Mouse (Mus musculus) heart, embryonic 16.5 days (tissue): ENCODE data around the gene Srp72. TPM values are rescaled to one million over a fixed set of nuclear protein-coding genes. Genes with fewer than 3 reads are reported as not detected.

Source experiments
- ATAC-seq: fragments of 200-750 bp; cut with Nextera tagmentation; replicated peaks from 2 replicates; pipeline ENCODE4 v1.8.0; 2017; ENCODE audit warnings: moderate number of reproducible peaks; ENCODE audit not compliant: insufficient read depth, low FRiP score; ENCODE audit errors: extremely low read depth
- H3K27ac ChIP-seq: fragments of 300-500 bp; sonication (generic); 2 replicates; pipeline ENCODE4 v1.5.1; 2014; ENCODE audit warnings: mild to moderate bottlenecking, low read length, control low read depth, moderate library complexity
- H3K27me3 ChIP-seq: fragments of 300-500 bp; sonication (generic); 2 replicates; pipeline ENCODE4 v1.6.1; 2014; ENCODE audit warnings: low read length, mixed read lengths; ENCODE audit not compliant: control insufficient read depth, insufficient read depth
- H3K36me3 ChIP-seq: fragments of 300-500 bp; sonication (generic); 2 replicates; pipeline ENCODE4 v1.6.1; 2014; ENCODE audit not compliant: control insufficient read depth, insufficient read depth
- H3K4me1 ChIP-seq: fragments of 300-500 bp; sonication (generic); 2 replicates; pipeline ENCODE4 v1.6.1; 2014; ENCODE audit warnings: low read length, mixed read lengths; ENCODE audit not compliant: control insufficient read depth, insufficient read depth
- H3K4me2 ChIP-seq: fragments of 300-500 bp; sonication (generic); 2 replicates; pipeline ENCODE4 v1.6.1; 2014; ENCODE audit warnings: low read depth, mild to moderate bottlenecking, control low read depth, low read length
- H3K4me3 ChIP-seq: fragments of 300-500 bp; sonication (generic); 2 replicates; pipeline ENCODE4 v1.5.1; 2014; ENCODE audit warnings: mild to moderate bottlenecking, control low read depth, low read length
- H3K9ac ChIP-seq: fragments of 300-500 bp; sonication (generic); 2 replicates; pipeline ENCODE4 v1.6.1; 2014; ENCODE audit warnings: low read length, control low read depth
- H3K9me3 ChIP-seq: fragments of 300-500 bp; sonication (generic); replicated peaks from 2 replicates; pipeline ENCODE4 v1.6.1; 2016; ENCODE audit warnings: low read length; ENCODE audit not compliant: control insufficient read depth
- WGBS: fragments of 180-500 bp; shearing (Covaris S2); extraction: QIAGEN DNeasy Blood & Tissue Kit; methylation state at CpG from one replicate; pipeline ENCODE4 v1.1.7; 2014; 5-methylcytosine and 5-hydroxymethylcytosine counted together
- polyA plus RNA-seq: library from polyadenylated mRNA; unstranded; fragments of >200 nt; fragmentation: Nextera tagmentation; extraction: Ambion mirVana; gene quantifications from 2 replicates; pipeline ENCODE4 v1.2.1, GENCODE M21; 2015

Srp72 gene
- polyA plus RNA-seq = 51.9 and 53.8 TPM in 2 replicates

DNA sequence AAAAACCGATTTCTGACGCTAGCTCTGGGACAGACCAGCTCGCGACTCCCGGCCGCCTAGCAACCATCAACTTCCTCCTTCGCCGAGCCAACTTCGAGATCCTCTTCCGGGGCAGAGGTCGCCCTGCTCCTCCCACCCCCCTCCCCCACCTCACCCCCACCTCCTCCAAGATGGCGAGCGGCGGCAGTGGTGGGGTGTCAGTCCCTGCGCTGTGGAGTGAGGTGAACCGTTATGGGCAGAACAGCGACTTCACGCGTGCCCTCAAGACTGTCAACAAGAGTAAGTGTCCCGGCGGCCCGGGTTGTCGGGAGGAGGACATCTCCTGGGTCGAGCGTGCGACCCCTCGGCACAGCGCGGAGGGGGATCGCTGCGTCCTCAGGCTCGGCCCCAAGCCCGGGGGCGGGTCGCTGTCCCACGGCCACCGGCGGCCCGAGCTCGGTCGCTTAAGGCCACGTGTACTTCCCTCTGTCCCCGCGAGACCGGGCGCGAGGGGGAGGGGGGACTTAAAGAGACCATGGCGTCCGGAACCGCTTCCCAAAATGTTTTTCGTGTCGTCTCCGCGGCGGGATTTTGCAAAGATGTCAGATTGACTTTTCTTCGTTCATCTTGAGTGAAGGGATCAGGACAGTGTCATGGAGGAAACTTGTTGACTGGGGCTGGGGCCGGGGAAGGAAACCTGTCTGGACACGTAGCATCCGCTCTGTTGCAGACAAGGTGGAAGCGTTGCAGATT lies at the start of gene Srp72:
Gene Srp72, plus strand, starts transcription at position 130 of the 732 bp plus-strand sequence.
- H3K36me3 ChIP-seq = peaks cover 14% of the 10 kb centered on the region
- H3K4me2 ChIP-seq = peak within 1 kb of the TSS; percentile 94
- ATAC-seq = peak; percentile 92
- peak within 1 kb of the TSS; percentile 100 for H3K4me3 ChIP-seq
- WGBS = under 1% methylated on average over 60 of the region's 60 CpGs
- peak within 1 kb of the TSS; percentile 96 for H3K27ac ChIP-seq
- H3K27me3 ChIP-seq = no peaks in the 10 kb centered on the region
- no peaks in the 10 kb centered on the region for H3K9me3 ChIP-seq
- H3K9ac ChIP-seq = peak within 1 kb of the TSS; percentile 97
- peaks cover 11% of the 10 kb centered on the region for H3K4me1 ChIP-seq

DNA sequence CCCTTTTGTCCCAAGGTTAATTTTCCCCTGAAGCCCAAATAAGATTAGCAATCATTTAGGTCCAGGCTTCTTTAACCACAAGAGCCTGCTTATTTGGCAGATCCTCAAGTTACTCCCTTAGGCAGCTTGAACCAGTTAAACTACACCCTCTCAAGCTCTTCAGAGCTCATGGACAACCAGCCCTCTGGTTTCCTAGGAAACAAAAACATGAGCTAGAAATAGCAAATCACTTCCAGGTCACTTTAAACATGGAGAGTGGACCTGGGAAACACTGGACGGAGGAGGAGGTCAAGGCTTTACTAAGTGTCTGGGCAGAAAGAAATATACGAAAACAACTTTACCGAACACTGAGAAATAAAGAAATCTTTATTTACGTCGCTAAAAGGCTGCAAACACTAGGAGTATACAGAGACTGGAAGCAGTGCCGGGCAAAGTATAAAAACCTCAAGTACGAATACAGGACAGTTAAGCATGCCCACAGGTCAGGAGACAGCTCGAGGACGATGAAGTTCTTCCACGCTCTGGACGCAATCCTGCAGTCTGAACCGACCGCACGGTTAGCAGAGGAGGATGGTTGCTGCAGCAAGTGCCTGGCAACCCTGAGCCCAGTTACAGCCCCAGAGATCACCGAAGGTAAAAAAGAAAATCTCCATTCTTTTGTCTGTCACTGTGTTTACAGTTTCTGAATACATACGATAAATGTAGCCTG lies 46.2 kb upstream of the Srp72 start:
- H3K27ac ChIP-seq = peak overlapping the region; percentile 92
- H3K9me3 ChIP-seq = no peaks in the 10 kb centered on the region
- H3K27me3 ChIP-seq = no peaks in the 10 kb centered on the region
- 42% methylated on average over 16 of the region's 16 CpGs for WGBS
- H3K36me3 ChIP-seq = peaks cover 16% of the 10 kb centered on the region
- peak; percentile 82 for ATAC-seq
- peak overlapping the region; percentile 42 for H3K4me3 ChIP-seq
- peak overlapping the region; percentile 66 for H3K4me2 ChIP-seq
- peaks cover 21% of the 10 kb centered on the region for H3K4me1 ChIP-seq
- H3K9ac ChIP-seq = peak overlapping the region; percentile 54

- peak; percentile 66; the same call in 1 of the 2 replicates for ATAC-seq
Measured at GRCm38 (mm10) chr5:76929180-76929877, 45.2 kb upstream of the Srp72 start.

DNA sequence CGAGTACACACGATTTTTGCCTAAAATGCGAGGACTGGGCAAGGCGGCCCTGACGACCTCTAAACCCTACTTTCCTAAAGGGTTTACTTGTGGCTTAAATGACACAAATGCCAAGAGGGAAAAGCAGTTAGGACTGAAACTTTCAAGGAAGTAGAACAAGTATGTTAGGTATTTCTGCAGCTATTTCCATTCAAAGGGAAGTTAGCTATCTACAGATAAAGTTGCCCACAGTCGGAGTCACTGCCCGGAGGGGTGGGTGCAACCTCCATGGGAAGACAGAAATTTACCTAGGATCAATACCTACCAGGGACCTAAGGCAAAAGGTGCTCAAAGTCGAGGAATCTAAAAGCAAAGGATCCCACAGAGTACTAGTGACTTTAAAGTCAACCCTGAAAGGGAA lies 34.8 kb upstream of the Srp72 start:
- no peaks in the 10 kb centered on the region for H3K9me3 ChIP-seq
- 65% methylated on average over 8 of the region's 8 CpGs for WGBS
- H3K4me3 ChIP-seq = no peak overlapping the region
- no peak overlapping the region for H3K9ac ChIP-seq
- H3K36me3 ChIP-seq = no peaks in the 10 kb centered on the region; the same call in 1 of the 2 replicates
- no peak overlapping the region for H3K4me2 ChIP-seq
- no peaks in the 10 kb centered on the region for H3K27me3 ChIP-seq
- H3K27ac ChIP-seq = no peak overlapping the region
- no peak for ATAC-seq
- H3K4me1 ChIP-seq = peaks cover 13% of the 10 kb centered on the region

More at GRCm38 (mm10) chr5:76929180-76929877, 45.2 kb upstream of the Srp72 start:
- H3K9ac ChIP-seq = 0 out of 2 replicates have a peak overlapping the region, but pooled peaks have one; percentile 38
- H3K4me3 ChIP-seq = 0 out of 2 replicates have a peak overlapping the region, but pooled peaks have one; percentile 14
- 54% methylated on average over 7 of the region's 7 CpGs for WGBS
- peak overlapping the region; percentile 92 for H3K27ac ChIP-seq
- peak overlapping the region; percentile 66 for H3K4me2 ChIP-seq
- peaks cover 16% of the 10 kb centered on the region for H3K36me3 ChIP-seq
- H3K9me3 ChIP-seq = no peaks in the 10 kb centered on the region
- H3K4me1 ChIP-seq = peaks cover 19% of the 10 kb centered on the region
- no peaks in the 10 kb centered on the region for H3K27me3 ChIP-seq

- H3K4me2 ChIP-seq = no peak overlapping the region
- H3K9ac ChIP-seq = no peak overlapping the region
- peaks cover 24% of the 10 kb centered on the region for H3K4me1 ChIP-seq
- H3K9me3 ChIP-seq = no peaks in the 10 kb centered on the region
- no peak for ATAC-seq
- no peak overlapping the region for H3K4me3 ChIP-seq
- H3K27me3 ChIP-seq = no peaks in the 10 kb centered on the region
- 80% methylated on average over 4 of the region's 4 CpGs for WGBS
- H3K27ac ChIP-seq = no peak overlapping the region
- no peaks in the 10 kb centered on the region; the same call in 1 of the 2 replicates for H3K36me3 ChIP-seq
Measured at GRCm38 (mm10) chr5:76941975-76942374, 32.5 kb upstream of the Srp72 start.

DNA sequence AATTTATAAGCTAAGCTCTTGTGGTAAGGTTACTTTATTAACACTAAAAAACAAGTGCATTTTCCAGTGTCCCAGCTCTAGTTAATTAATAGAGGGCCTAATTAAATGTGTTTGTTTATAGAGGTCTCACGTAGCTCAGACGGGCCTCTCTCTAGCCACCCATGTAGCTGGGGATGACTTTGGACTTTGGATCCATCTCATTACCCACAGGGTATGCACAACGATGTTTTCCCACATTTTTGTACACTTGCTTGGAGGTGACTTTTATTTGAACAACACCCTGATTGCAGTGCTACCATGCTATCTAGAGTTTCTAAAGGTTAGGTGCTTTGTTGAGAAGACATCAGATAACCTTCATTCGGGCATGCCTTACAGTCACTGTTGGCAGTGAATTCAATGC lies 32.0 kb upstream of the Srp72 start:
- no peak overlapping the region for H3K4me3 ChIP-seq
- peaks cover 29% of the 10 kb centered on the region for H3K4me1 ChIP-seq
- WGBS = 91% methylated on average over 4 of the region's 4 CpGs
- ATAC-seq = no peak
- no peaks in the 10 kb centered on the region for H3K9me3 ChIP-seq
- H3K4me2 ChIP-seq = no peak overlapping the region
- H3K9ac ChIP-seq = no peak overlapping the region
- H3K27me3 ChIP-seq = no peaks in the 10 kb centered on the region
- H3K27ac ChIP-seq = no peak overlapping the region
- no peaks in the 10 kb centered on the region; the same call in 1 of the 2 replicates for H3K36me3 ChIP-seq

DNA sequence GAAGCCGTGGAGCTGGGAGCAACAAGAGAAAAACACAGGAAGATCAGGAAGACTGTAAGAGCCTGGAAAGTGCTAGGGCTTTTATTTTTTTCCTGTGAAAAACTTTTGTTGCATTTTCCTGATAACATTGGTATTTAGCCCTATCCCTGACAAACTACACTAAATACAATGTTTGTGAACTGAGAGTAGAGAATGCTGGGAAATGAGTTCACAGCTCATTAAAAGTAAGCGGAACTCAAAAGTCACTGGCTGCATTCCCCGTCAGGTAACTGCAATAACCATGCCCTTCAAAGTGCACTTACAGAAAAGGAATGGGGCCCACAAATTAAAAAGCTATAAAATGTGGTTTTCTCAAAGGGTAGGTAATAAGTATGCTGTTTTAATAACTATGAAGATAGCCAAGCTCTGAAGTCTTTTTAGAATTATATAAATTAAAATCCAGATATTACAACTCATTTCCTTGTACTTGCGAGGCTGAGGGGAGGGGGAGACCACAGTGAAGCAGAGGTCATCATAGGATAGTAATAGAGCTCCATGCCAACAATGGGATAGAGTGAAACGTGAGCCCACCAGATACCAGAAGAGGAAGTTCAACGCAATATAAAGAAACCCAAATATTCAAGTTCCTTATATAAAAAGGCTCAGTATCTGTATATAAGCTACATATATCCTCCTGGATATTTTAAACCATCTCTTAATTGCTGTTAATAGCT lies 29.4 kb upstream of the Srp72 start:
- 58% methylated on average over 6 of the region's 6 CpGs for WGBS
- Histone ChIP-seq H3K9ac (no peak overlapping the region), H3K4me3 (no peak overlapping the region), H3K9me3 (no peaks in the 10 kb centered on the region), H3K36me3 (no peaks in the 10 kb centered on the region), H3K27me3 (no peaks in the 10 kb centered on the region), H3K4me1 (peaks cover 41% of the 10 kb centered on the region), H3K4me2 (no peak overlapping the region), H3K27ac (no peak overlapping the region)
- no peak for ATAC-seq

DNA sequence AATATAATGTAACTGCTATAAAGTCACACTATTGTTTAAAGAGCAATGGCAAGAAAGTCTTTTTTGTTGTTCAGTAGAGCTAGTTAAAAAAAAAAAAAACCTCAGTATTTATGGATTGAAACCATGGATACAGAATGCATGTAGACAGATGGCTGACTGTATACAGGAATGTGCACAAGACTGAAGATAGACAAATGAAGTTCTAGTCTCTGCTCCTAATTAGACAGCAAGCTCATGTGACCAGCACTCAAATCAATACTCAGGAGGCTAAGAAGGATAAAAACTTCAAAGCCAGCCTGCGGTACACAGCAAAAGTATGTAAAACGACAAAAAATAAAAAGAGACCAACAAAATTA lies 28.8 kb upstream of the Srp72 start:
- no peaks in the 10 kb centered on the region for H3K36me3 ChIP-seq
- H3K27me3 ChIP-seq = no peaks in the 10 kb centered on the region
- WGBS = 75% methylated on average over 2 of the region's 2 CpGs
- H3K4me1 ChIP-seq = peaks cover 44% of the 10 kb centered on the region
- no peak overlapping the region for H3K9ac ChIP-seq
- ATAC-seq = no peak
- H3K27ac ChIP-seq = no peak overlapping the region
- H3K9me3 ChIP-seq = no peaks in the 10 kb centered on the region
- H3K4me2 ChIP-seq = no peak overlapping the region
- no peak overlapping the region for H3K4me3 ChIP-seq
